Comparison of ENCODE assay signal across 7 mouse cellular contexts in genomic region chr11:101086756-101087681, GRCm38 (mm10). TPM values are rescaled to one million over a fixed set of nuclear protein-coding genes. Genes with fewer than 3 reads are reported as not detected.
A peak's percentile ranks its signal among the peaks of the same experiment; 100 is the strongest.
DNase-seq lines count a peak whose midpoint lies in the region; ATAC-seq and TF ChIP-seq lines count a peak whose summit lies in the region.

Gene Mlx, plus strand, starts transcription at chr11:101087277.

- peak within 1 kb of the TSS; percentile 90 for H3K27ac ChIP-seq in intestine, postnatal 0 days (ENCODE audit: low read depth, low read length)
- H3K27ac ChIP-seq in midbrain, embryonic 12.5 days (replicated peaks): peak within 1 kb of the TSS; percentile 91
- peak within 1 kb of the TSS; percentile 94 for H3K27ac ChIP-seq in small intestine, adult 2 months (ENCODE audit: insufficient read depth, low read depth, low read length)

- no peak for TF ChIP-seq CTCF in intestine, postnatal 0 days (IDR thresholded peaks at IDR 0.05; ENCODE audit: low read depth)
- no peak for TF ChIP-seq CTCF in small intestine, adult 2 months (IDR thresholded peaks at IDR 0.05; ENCODE audit: extremely low read depth, insufficient read length, insufficient replicate concordance, low read depth, low read length)

- no peaks in the 10 kb centered on the region for H3K27me3 ChIP-seq in intestine, postnatal 0 days (replicated peaks; ENCODE audit: control insufficient read depth, insufficient read depth, low read length)
- H3K27me3 ChIP-seq in midbrain, embryonic 12.5 days: no peaks in the 10 kb centered on the region
- H3K27me3 ChIP-seq in small intestine, adult 2 months (ENCODE audit: control insufficient read depth, insufficient read depth, low read length): no peaks in the 10 kb centered on the region

- 2% methylated on average over 52 of the region's 52 CpGs for WGBS in intestine, postnatal 0 days
- WGBS in midbrain, embryonic 12.5 days: 3% methylated on average over 40 of the region's 52 CpGs
- WGBS in small intestine, adult 2 months: 2% methylated on average over 49 of the region's 52 CpGs

- peaks cover 40% of the 10 kb centered on the region for H3K36me3 ChIP-seq in intestine, postnatal 0 days (ENCODE audit: control insufficient read depth, insufficient read depth)
- peaks cover 40% of the 10 kb centered on the region for H3K36me3 ChIP-seq in midbrain, embryonic 12.5 days
- peaks cover 35% of the 10 kb centered on the region for H3K36me3 ChIP-seq in small intestine, adult 2 months (ENCODE audit: control insufficient read depth, insufficient read depth, low read length)

- H3K4me1 ChIP-seq in intestine, postnatal 0 days (replicated peaks; ENCODE audit: control insufficient read depth, insufficient read depth, low read length): peaks cover 12% of the 10 kb centered on the region; the same call in 1 of the 2 replicates
- H3K4me1 ChIP-seq in midbrain, embryonic 12.5 days: peaks cover 36% of the 10 kb centered on the region
- H3K4me1 ChIP-seq in small intestine, adult 2 months (ENCODE audit: control insufficient read depth, insufficient read depth, insufficient read length, low read length): peaks cover 27% of the 10 kb centered on the region

- peak within 1 kb of the TSS; percentile 77 for H3K4me3 ChIP-seq in intestine, postnatal 0 days (ENCODE audit: low read depth, low read length)
- peak within 1 kb of the TSS; percentile 71 for H3K4me3 ChIP-seq in midbrain, embryonic 12.5 days
- peak within 1 kb of the TSS; percentile 74 for H3K4me3 ChIP-seq in small intestine, adult 2 months (ENCODE audit: low read depth, low read length)

- TF ChIP-seq POLR2A in small intestine, adult 2 months (IDR thresholded peaks at IDR 0.05; ENCODE audit: low read depth, low read length): peak; percentile 82

- peak; percentile 83 for ATAC-seq in intestine, postnatal 0 days
- ATAC-seq in midbrain, embryonic 12.5 days (ENCODE audit: low FRiP score, low read depth): peak; percentile 68

- no peaks in the 10 kb centered on the region for H3K9me3 ChIP-seq in intestine, postnatal 0 days (ENCODE audit: control insufficient read depth)
- no peaks in the 10 kb centered on the region for H3K9me3 ChIP-seq in midbrain, embryonic 12.5 days

- peak within 1 kb of the TSS; percentile 81 for H3K9ac ChIP-seq in intestine, postnatal 0 days (ENCODE audit: low read depth, low read length)
- H3K9ac ChIP-seq in midbrain, embryonic 12.5 days (replicated peaks): peak within 1 kb of the TSS; percentile 81

- DNase-seq in adrenal gland, adult 8-10 months: peak; percentile 91
- peak; percentile 87 for DNase-seq in embryo, embryonic 9.5 days (ENCODE audit: extremely low spot score)
- DNase-seq in gonadal fat pad, adult 2 months (ENCODE audit: low read depth): no peak
- DNase-seq in left cerebral cortex, postnatal 4 days: peak; percentile 93

- intact Hi-C loops in left cerebral cortex, postnatal 4 days (cut with DNase I): no loop called here

- H3K4me2 ChIP-seq in intestine, postnatal 0 days (replicated peaks; ENCODE audit: low read depth): peak within 1 kb of the TSS; percentile 82
- peak within 1 kb of the TSS; percentile 94 for H3K4me2 ChIP-seq in midbrain, embryonic 12.5 days (replicated peaks)

RNA-seq across cellular contexts. Expression of gene Mlx, which starts in this region (rescaled TPM):
- 10 to 100 TPM; 38.1 to 69.0 (median 47.6) TPM for total RNA-seq in adrenal gland, adult 8-10 months (2022)
- 35.0 and 54.3 TPM in 2 replicates for polyA plus RNA-seq in gonadal fat pad, adult 2 months (2012; rRNA removed)
- polyA plus RNA-seq in intestine, postnatal 0 days (2015; fragmentation: Nextera tagmentation; extraction: Ambion mirVana): 93.3 and 96.4 TPM in 2 replicates
- 10 to 100 TPM; 39.0 to 47.3 TPM for total RNA-seq in left cerebral cortex, postnatal 4 days (2021)
- polyA plus RNA-seq in midbrain, embryonic 12.5 days (2016; fragmentation: Nextera tagmentation; extraction: Ambion mirVana): 49.2 and 60.5 TPM in 2 replicates
- 54.1 and 100 TPM in 2 replicates for polyA plus RNA-seq in small intestine, adult 2 months (2012; rRNA removed)
